In the genomic region with DNA sequence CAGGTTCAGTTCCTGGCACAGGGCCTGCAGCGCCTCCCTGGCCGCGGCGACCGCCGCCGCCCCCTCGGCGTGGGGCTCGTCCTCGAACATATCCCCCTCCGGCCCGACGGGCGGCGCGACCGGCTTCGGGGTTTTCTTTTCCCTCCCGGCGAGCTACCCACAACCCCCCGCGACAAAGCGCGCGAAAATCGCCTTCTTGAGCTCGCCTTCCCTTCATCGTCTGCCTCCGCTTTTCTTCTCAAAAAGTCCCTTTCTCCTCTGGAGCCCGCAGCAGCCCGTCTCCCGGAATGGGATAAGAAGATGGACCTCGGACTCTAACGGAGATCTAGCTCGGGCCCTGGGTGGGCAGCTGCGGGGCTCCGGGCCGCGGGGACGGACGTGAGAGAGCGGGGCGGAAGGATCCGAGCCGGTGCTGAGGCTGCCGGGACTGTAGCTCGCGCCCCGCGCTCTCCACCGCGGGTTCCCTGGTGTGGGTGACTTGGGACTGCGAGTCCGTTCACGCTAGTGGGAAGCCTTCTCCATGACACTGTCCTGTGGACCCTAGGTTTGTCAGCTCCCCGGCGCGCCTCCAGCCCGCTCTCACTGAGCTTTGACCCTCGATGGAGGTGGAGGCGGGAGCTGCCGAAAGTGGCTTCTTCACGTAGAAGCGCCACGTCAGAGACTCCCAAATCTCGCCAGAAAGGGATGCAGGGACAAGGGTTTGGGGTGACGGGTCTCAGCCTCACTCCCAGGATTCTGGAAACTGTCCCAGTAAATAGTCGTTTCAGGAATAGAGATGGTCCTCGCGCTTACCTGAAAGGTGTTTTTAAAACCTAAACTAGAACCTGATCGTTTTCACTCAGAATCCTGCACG, we compare ENCODE assay signal across 8 mouse cellular contexts. TPM values are rescaled to one million over a fixed set of nuclear protein-coding genes. Genes with fewer than 3 reads are reported as not detected.
A peak's percentile ranks its signal among the peaks of the same experiment; 100 is the strongest.
DNase-seq lines count a peak whose midpoint lies in the region; ATAC-seq lines count a peak whose summit lies in the region.

A gene (minus strand): TSS at position 169 of the 853 bp plus-strand sequence.

- peak; percentile 97 for DNase-seq in ZHBTc4 (ENCODE audit: low read depth, low spot score)
- peak; percentile 78 to 80 for DNase-seq in gastrocnemius, adult 8-10 months (ENCODE audit: low spot score in 2 of 2)
- DNase-seq in induced T-regulatory cell, adult 2 months (ENCODE audit: low read depth) = peak; percentile 98
- peak; percentile 62 to 85 for DNase-seq in left cerebral cortex, adult 9 months (ENCODE audit: low spot score in 2 of 2)
- DNase-seq in right cerebral cortex, postnatal 14 days = peak; percentile 89
- DNase-seq in urinary bladder, postnatal 36 days (ENCODE audit: low spot score in 2 of 2) = peak; percentile 88 to 89

- peak; percentile 78 for ATAC-seq in common myeloid progenitor, adult 5-6 weeks (replicated peaks; ENCODE audit: low read depth, poor library complexity, severe bottlenecking)
- ATAC-seq in megakaryocyte progenitor cell, adult 5-6 weeks (replicated peaks; ENCODE audit: poor library complexity) = peak; percentile 73

RNA-seq across cellular contexts. Expression of the gene that starts here (rescaled TPM):
- 87.0 and 92.3 TPM in 2 replicates for total RNA-seq in common myeloid progenitor, adult 5-6 weeks (2017)
- 1 to 10 TPM; 2.1 to 3.3 (median 2.6) TPM for total RNA-seq in gastrocnemius, adult 8-10 months (2022)
- total RNA-seq in megakaryocyte progenitor cell, adult 5-6 weeks (2015) = 78.8 and 85.2 TPM in 2 replicates
- total RNA-seq in megakaryocyte progenitor cell, adult 5-6 weeks (2017) = 74.0 and 89.5 TPM in 2 replicates

Comparison
In these comparisons a context has a peak if more than half of its experiments do, and no peak if none do; other contexts are left out.
1. Peak in every context shown above with its lines: DNase-seq and ATAC-seq.
2. RNA of the gene that starts here (total RNA-seq): 87.0 to 92.3 TPM in common myeloid progenitor, adult 5-6 weeks and 74.0 to 89.5 TPM in megakaryocyte progenitor cell, adult 5-6 weeks; 2.1 to 3.3 TPM in gastrocnemius, adult 8-10 months; every median in the first group is over 10 times any median in the second.